Mouse (Mus musculus) lung, embryonic 16.5 days (tissue): Measurements from ENCODE around the gene Gm29423. TPM values are rescaled to one million over a fixed set of nuclear protein-coding genes. Genes with fewer than 3 reads are reported as not detected.
"Not testable (repeated sequence)": the region's sequence is repeated elsewhere in the genome, so short reads cannot be mapped to it uniquely, and the experiment has no call there.

Experiments used
- ATAC-seq: fragments of 200-750 bp; cut with Nextera tagmentation; 2 replicates; pipeline ENCODE4 v1.8.0; 2017; ENCODE audit warnings: low read depth, mild to moderate bottlenecking, moderate library complexity
- H3K27ac ChIP-seq: fragments of 300-500 bp; sonication (generic); 2 replicates; pipeline ENCODE4 v1.5.1; 2014; ENCODE audit warnings: mild to moderate bottlenecking, control low read depth, low read length
- H3K27me3 ChIP-seq: fragments of 300-500 bp; sonication (generic); 2 replicates; pipeline ENCODE4 v1.6.1; 2014; ENCODE audit warnings: low read depth, low read length, mixed read lengths; ENCODE audit not compliant: control insufficient read depth, insufficient read depth
- H3K36me3 ChIP-seq: fragments of 300-500 bp; sonication (generic); 2 replicates; pipeline ENCODE4 v1.6.1; 2014; ENCODE audit warnings: low read length; ENCODE audit not compliant: control insufficient read depth, insufficient read depth
- H3K4me1 ChIP-seq: fragments of 300-500 bp; sonication (generic); replicated peaks from 2 replicates; pipeline ENCODE4 v1.6.1; 2014; ENCODE audit warnings: low read length, mixed read lengths; ENCODE audit not compliant: control insufficient read depth, insufficient read depth
- H3K4me2 ChIP-seq: fragments of 300-500 bp; sonication (generic); 2 replicates; pipeline ENCODE4 v1.6.1; 2014; ENCODE audit warnings: low read depth, low read length, control low read depth
- H3K4me3 ChIP-seq: fragments of 300-500 bp; sonication (generic); 2 replicates; pipeline ENCODE4 v1.5.1; 2014; ENCODE audit warnings: mild to moderate bottlenecking, low read length, control low read depth
- H3K9ac ChIP-seq: fragments of 300-500 bp; sonication (generic); 2 replicates; pipeline ENCODE4 v1.6.1; 2014; ENCODE audit warnings: low read length, control low read depth
- H3K9me3 ChIP-seq: fragments of 300-500 bp; sonication (generic); 2 replicates; pipeline ENCODE4 v1.6.1; 2016; ENCODE audit warnings: low read length; ENCODE audit not compliant: control insufficient read depth
- WGBS: fragments of 180-500 bp; shearing (Covaris S2); extraction: QIAGEN DNeasy Blood & Tissue Kit; methylation state at CpG from one replicate; pipeline ENCODE4 v1.1.7; 2014; 5-methylcytosine and 5-hydroxymethylcytosine counted together
- polyA plus RNA-seq: library from polyadenylated mRNA; unstranded; fragments of >200 nt; fragmentation: Nextera tagmentation; extraction: Ambion mirVana; gene quantifications from 2 replicates; pipeline ENCODE4 v1.2.1, GENCODE M21; 2015

Gene Gm29423
- not detected in 2 replicates for polyA plus RNA-seq

- not testable (repeated sequence) for ATAC-seq, H3K36me3 ChIP-seq, H3K4me1 ChIP-seq, H3K4me3 ChIP-seq, H3K27ac ChIP-seq, H3K9me3 ChIP-seq, H3K4me2 ChIP-seq, H3K9ac ChIP-seq, H3K27me3 ChIP-seq
- no CpG with 5 or more reads among the region's 2 CpGs for WGBS
Measured at GRCm38 (mm10) chrY:70303187-70303586, at the start of gene Gm29423, which contains the start of gene Gm29644. Gene Gm29423, minus strand, starts transcription at chrY:70303287. Gene Gm29644, minus strand, starts transcription at chrY:70303343.

DNA sequence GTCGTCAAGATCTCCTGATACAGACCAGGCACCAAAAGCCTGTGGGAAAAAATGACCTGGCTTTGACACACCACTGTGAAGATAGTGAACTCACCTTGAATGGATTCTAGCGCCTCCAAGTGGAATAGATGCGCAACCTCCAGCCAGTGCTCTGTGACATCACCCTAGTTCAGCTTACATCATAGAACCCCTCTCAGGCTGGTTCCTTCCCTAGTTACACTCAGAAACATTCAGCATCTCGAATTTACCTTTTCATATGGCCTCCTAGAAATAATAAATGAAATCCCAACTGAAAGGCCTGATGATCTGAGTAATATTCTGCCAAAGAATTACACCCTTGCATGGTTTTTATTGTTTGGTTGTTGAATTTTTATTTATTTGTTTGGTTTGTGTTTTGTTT is 29.5 kb downstream of the Gm29423 start, which contains the start of gene Gm21118:
Gene Gm21118, minus strand, starts transcription at position 101 of the 400 bp plus-strand sequence.
- WGBS, result no CpG with 5 or more reads among the region's 4 CpGs
- not testable (repeated sequence) for ATAC-seq, H3K27ac ChIP-seq, H3K36me3 ChIP-seq, H3K4me2 ChIP-seq, H3K9me3 ChIP-seq, H3K4me3 ChIP-seq, H3K4me1 ChIP-seq, H3K27me3 ChIP-seq, H3K9ac ChIP-seq

Other genes starting within 250 kb of the Gm29423 start
- gene Gm21118, start 29.6 kb downstream of the Gm29423 start, polyA plus RNA-seq, result not detected in 2 replicates
- not detected in 2 replicates for gene Gm29644, start 56 bp upstream of the Gm29423 start, polyA plus RNA-seq
- not detected in 2 replicates for gene Gm20888, start 138.6 kb upstream of the Gm29423 start, polyA plus RNA-seq